Mouse (Mus musculus): ENCODE results near the gene Dync1h1. TPM values are rescaled to one million over a fixed set of nuclear protein-coding genes. Genes with fewer than 3 reads are reported as not detected.

Gene Dync1h1
- total RNA-seq (2021), result 100 to 1,000 TPM; 102 to 121 TPM
- long read RNA-seq, experiment 1, partial matches to known transcripts, result 32 of 34 reads
- long read RNA-seq, experiment 1, other reads (novel, unspliced or antisense), result 2 of 34 reads
- long read RNA-seq, experiment 2, full-length matches to known transcripts, result 1 of 61 reads
- long read RNA-seq, experiment 2, partial matches to known transcripts, result 51 of 61 reads
- long read RNA-seq, experiment 2, other reads (novel, unspliced or antisense), result 9 of 61 reads

DNA sequence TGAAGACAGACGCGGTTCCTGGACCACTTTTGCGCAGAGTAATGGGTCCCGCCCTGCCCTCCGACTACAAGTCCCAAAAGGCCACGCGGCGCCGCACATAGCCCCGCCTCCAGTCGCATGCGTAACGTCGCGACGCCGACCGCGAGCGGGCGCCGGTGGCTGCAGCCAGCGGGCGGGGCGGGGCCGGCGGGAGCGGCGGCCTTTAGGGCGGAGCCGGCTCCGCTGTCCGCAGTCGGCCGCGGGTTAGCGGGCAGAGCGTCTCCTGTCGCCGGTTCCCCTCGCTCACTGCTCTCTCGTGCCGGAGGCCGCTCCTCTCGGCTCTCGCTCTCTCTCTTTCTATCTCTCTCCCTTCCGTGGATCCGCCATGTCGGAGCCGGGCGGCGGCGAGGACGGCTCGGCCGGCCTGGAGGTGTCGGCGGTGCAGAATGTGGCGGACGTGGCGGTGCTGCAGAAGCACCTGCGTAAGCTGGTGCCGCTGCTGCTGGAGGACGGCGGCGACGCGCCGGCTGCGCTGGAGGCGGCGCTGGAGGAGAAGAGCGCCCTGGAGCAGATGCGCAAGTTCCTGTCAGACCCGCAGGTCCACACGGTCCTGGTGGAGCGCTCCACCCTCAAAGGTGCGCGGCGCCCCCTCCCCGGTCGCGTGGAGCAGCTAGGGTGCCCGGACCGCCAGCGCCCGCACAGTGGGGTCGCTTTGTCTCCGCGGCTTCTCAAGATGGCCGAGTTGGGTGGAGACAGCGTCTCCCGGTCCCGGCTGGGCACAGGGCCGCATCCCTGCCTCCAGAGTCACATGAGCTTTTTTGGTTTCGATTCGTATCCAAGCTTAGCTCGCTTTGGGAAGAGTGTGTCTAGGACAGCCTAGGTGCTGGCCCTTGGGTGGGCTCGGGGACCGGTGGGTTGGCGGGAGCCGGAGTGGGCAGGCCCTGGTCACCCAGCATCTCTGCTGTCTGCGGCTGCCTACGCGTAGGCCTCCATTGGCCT, at the start of gene Dync1h1:
Gene Dync1h1, plus strand, starts transcription at position 212 of the 978 bp plus-strand sequence.
- peak; percentile 91 to 95 for DNase-seq (ENCODE audit: low spot score in 2 of 2)

DNA sequence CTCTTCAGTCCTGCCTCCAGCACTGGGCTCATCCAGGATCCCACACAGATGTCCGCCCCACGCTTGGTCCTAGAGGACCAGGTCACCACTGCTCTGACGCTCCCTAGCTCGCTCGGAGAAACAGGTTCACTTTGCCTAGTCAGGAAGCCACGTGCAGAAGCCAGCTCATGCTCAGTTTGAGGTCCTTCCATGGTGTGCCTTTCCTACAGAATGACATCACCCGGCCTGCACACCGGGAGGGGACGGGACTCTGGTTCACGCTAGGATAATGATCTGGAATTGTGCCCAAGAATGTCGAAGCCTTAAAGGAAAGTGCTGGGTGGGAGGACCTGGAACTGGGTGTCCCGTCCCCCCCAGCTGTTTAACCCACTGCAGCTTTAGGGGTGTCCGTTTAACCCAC, 49.1 kb upstream of the Dync1h1 start:
- DNase-seq (ENCODE audit: low spot score in 2 of 2), result no peak

DNA sequence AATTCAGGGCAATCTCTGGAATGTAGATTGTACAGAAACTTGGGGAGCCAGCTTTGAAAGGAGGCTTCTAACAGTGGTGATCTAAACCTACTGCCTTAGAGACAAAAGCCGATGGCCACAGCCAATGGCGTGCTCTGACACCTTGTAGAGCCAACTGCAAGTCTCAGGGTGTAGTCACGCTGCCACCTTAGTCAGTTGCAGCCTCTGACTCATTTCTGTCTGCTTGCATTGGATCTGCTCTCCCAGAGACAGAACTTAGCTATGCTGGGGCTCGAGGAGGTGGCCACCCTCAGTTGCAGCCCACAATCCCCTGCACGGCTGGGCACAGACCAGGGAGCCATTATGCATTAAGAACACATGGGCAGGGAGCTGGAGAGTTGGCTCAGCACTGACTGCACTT, 47.9 kb upstream of the Dync1h1 start:
- no peak for DNase-seq (ENCODE audit: low spot score in 2 of 2)

DNA sequence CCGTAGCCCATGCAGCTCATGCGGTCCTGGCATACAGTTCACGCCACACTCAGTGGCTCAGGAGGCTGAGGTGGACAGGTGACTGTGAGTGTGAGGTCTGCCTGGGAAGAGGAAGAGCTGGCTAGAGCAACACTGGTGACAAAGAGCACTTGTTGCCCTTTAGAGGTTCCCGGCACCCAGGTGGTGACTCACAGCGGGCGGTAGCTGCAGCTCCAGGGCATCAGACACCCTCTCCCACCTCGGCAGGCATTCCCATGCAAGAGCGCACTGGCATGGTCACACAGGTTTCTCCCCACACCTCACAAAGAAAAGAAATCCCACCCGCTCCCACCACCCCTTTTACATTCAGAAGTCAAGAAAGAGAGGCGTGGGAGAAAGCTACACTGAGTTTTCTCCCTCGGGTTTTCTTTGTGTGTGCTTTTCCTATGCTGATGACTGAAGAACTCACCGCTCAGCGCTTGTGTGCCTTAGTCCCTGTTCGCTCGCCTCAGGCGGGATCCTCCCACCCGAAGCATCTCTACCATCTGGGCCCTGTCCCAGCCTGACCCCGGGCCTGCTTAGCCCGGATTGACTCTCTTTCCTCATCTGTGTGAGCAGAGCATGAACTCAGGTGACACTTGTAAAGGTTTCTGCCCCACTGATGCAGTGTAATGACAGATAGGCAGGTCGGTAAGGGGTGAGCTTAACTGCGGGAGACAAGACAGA, 45.6 kb upstream of the Dync1h1 start:
- DNase-seq (ENCODE audit: low spot score in 2 of 2), result no peak

DNA sequence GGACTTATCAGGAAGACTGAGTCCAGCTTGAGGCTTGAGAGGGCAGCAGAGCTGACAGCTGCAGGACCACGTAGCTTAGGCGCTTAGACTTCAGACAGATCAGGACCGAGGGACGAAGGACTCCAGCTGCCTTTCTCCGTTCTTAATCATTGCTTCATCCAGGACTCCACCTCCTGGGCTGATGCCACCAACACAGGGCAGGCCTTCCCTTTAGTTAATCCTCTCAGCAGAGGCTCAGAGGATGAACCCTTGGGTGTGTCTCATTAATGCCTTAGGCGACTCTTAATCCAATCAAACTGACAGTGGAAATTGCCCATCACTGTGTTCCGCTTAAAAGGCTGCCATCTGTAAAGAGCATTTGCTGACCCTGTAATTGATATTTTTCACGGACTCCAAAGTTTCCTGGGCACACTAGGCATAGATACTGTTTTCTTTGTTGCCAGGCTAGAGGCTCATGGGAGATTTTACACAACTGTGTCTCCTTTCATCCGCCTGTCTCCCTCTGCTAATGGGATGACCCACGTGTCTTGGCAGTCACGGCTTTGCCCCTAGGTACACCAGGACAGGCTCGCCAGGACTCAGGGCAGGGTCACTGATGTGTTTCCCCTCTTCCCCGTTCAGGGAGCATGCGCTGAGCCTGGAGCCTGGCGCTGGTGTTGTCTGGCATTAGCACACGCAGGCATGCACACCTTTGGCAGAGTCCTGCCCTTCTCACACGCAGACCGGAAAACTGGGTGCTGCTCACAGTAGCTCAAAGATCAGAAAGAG, 44.2 kb upstream of the Dync1h1 start:
- DNase-seq (ENCODE audit: low spot score in 2 of 2), result peak in 1 of 2 experiments; percentile 31

DNA sequence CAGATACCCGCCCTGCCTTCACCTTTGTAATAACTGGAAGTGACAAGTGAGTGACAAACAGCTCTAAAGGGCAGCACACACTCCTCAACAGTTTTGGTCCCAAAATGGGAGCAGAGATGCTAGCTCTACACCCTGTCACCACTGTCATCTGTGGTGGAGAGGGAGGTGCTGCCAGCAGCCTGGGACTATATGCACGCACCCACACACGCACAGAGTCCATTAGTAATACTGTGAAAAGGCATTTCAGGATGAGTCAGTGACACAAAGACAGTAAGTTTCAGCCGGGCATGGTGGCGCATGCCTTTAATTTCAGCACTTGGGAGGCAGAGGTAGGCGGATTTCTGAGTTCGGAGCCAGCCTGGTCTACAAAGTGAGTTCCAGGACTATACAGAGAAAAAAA, 43.1 kb upstream of the Dync1h1 start:
- DNase-seq (ENCODE audit: low spot score in 2 of 2), result no peak

DNA sequence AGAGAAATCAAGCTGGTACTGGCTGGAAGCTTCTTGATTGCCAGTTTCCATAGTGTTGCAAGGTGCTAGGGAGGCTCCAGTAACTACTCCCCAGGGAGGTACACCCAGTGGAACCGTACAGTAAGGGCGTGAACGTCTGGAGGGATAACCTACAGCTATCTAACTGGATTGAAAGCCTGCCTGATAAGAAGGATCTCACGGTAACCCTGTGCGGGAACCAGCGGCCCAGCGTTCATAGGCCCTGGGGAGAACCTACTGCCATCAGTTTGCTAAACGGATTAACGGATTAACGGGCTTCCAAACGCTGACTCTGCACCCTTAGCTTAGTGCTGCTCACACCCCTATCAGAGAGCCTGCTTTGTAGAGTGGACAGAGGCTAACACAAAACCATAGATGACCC, 37.9 kb upstream of the Dync1h1 start:
- DNase-seq (ENCODE audit: low spot score in 2 of 2), result no peak

DNA sequence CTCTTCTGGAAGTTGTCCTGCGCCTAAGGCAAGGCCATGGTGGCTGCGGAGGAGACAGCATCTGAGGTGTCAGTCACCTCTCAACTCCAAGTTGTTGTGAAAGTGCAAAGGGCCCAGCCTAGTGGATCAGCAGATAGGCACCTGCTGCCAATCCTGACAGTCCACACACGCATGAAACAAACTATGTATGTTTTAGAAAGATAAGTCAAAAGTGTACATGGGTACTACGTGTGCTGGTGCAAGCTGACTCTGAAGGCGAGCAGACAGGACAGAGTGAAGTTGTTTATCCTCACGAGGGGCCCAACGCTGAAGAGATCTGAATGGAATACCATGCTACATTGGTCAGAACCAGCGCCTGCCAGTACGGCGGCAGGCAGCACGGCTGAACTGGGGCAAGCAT, 36.4 kb upstream of the Dync1h1 start:
- DNase-seq (ENCODE audit: low spot score in 2 of 2), result no peak

DNA sequence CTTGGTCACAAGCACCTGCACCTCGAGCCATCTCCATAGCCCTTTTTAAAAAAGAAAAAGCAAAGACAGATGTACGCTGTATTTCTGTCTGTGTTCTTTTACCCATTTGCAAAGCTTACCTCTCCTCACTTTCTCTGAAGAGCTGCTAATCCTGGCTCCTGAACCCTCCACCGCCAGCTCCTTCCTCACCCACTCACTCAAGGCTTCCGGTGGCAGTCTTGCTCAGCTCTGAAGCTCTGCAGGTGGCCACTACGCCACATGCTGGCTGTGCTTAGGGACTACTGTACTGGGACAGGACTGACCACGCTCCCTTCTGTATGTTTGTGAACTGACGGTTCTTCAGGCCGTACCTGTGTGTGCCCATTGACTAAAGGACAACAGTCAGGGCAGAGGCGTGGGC, 34.9 kb upstream of the Dync1h1 start:
- no peak for DNase-seq (ENCODE audit: low spot score in 2 of 2)

DNA sequence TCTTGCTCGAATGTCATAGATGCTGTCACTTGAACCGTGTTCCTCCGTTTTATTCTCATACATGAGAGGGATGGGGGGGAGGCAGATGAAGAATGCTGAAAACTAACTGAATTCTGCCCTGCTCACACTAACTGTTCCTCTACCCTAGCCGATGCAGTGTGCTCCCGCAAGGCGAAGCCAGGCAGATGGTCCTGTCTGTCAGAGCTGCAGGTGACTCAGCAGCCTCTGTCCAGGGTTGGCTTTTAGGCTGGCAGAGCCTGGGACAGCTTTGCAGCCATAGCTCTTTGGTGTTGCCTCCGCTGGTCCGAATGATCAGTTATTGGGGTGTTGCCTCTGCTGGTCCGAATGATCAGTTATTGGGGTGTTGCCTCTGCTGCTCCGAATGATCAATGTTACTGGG, 30.2 kb upstream of the Dync1h1 start:
- no peak for DNase-seq (ENCODE audit: low spot score in 2 of 2)

DNA sequence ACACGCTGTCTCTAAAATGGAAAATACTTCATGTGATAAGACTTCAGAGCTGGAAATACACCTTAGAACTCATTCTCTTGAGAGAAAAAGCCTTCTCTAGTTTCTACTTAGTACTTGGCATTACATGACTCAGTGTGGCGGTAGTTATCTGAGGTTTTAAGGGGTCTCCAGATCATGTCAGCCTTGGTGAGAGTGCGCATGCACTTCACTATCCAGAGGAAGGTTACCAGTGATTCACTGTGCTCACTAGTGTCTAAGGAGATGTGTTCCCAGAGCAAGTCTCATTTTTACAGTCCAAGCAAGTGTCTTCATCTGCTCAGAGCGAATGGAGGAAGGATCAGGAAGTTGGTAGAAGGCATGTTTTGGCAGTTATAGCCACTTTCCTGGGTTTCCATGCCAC, 28.9 kb upstream of the Dync1h1 start:
- no peak for DNase-seq (ENCODE audit: low spot score in 2 of 2)

DNA sequence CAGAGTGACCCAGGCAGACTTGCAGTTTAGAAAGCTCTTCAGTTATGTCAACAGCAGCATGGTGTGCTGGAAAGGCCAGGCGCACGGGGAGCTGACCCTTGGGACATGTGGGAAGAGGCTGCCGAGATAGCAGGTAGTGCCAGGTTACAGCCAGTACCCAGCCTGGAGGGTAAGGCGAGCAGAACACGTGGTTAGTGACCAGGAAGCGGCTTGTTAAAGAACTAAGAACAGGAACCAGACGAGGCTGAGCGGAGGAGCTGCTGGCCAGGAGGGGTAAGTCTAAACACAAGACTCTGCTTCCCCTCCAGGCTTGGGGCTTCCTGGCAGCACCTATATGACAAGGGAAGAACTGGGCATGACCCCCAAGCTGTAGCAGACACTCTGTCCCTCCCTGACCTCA, 27.6 kb upstream of the Dync1h1 start:
- DNase-seq (ENCODE audit: low spot score in 2 of 2), result no peak

DNA sequence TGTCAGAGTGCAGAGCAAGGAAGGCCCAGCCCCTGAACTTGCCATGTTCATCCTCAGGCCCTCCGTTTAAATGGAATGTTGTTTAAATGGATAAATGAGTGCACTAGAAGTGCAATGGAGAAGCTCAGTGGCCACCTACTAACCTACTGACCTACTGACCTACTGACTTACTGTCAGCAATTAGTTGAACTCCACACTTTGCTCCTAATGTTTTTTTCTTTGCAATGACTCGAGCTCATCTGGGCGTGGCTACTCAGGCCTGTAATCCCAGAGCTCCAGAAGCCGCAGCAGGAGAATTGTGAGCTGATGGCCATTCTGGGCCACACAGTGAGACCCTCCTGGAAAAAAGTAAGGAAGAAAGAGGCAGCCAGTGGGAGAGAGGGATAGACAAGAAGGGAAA, 25.3 kb upstream of the Dync1h1 start:
- DNase-seq (ENCODE audit: low spot score in 2 of 2), result no peak

DNA sequence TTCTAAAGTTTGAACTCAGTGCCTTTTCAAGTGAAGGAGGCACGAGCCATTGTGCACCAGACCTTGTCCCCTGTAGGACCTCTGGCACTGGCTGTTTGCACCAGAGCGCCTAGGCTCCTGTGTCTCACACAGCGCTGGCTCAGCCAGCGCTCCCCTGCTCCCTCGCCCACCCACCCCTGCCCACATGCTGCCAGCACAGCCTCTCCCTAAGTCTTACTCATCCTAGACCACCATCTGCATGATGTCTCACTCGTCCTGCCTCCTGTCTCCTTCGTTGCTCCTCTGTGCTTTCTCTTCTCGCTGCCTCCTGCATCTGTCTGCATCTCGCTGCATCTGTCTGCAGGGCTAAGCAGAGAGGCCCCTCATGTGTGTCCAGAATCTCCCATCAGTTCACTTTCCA, 22.9 kb upstream of the Dync1h1 start:
- DNase-seq (ENCODE audit: low spot score in 2 of 2), result no peak

DNA sequence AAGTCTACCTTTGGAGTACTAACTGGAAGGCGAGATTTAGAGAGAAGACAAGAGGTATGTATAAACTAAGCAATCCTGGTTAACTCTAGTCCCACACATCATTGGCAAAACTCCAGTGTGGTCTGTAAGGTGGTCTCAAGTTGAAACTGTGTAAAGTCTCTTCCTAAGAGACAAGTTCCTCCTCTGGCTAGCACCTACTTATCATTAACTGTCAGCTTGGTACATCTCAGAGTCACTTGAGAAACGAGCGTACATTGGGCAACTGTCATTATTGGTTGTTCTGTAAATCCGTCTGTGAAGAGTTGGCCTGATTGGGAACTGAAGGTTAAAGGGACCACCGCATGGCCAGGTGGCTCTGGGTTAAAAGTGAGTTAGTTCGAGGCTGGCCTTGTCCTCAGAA, 12.6 kb upstream of the Dync1h1 start:
- DNase-seq (ENCODE audit: low spot score in 2 of 2), result no peak

DNA sequence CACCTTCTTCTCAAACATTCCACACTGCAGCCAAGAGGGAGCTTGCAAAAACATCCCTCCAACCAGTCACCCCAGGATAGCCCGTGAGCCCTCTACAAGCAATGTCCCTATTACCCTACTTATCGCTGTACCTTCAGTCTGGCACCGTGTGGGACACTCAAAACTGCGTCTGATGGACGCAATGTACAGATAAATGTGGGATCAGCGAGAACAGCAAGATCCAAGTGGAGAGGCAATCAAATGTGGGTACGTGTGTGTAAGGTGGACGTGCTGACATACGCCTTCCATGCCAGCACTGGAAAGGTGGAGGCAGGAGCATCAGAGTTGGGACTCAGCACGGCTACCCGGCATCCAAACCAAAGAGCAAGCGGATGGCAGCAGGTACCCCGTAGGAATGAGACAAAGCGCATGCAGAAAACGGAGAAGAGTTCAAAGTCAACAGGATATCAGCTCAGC, 10.4 kb upstream of the Dync1h1 start:
- DNase-seq (ENCODE audit: low spot score in 2 of 2), result no peak

DNA sequence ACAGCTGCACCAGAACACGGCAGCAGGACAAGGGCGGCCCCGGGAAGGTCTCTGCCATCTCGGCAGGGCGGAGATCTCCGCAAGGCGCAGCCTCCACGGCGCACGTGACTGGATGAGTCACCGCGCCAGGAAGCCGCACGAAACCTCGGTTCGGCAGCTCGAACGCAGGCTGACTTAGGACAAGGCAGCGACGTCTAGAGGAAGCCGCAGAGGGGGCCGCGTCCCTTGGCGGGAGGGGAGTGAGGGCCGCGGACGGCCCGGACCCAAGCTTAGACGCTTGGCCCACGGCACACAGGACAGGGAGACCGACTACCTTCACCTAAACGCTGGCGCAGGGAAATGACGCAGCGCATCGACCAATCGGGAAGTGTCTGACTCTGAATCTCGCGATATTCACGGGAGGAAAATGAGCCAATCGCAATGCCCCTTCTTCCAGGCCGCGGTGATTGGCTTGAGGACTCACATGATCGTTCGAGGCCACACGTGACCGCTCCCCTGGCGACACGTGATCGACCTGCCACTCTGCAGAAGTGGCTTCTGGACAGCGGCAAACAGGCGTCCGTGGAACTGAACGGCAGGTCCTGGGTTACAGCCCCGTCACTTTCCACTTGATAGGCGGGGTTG, 9.9 kb upstream of the Dync1h1 start:
- peak; percentile 93 to 97 for DNase-seq (ENCODE audit: low spot score in 2 of 2)

DNA sequence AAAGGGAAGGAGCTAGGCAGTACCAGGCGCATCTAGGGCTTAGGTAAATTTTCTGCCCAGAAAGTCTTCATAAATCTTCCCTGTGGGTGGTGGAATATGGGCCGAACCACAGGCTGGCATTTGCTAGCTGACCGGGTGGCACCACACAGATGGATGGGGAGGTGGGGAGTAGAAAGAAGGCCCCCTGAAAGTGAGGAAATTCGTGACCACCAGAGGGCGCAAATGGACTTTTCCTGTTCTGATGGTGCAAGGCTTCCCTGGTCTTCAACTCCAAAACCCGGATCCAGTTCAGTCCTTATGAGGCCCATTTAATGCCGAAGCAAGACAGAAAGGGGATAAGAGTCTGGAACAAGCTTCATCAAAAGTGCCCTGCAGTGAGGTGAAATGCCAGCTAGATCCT, 2.7 kb upstream of the Dync1h1 start:
- DNase-seq (ENCODE audit: low spot score in 2 of 2), result peak; percentile 52 to 63

DNA sequence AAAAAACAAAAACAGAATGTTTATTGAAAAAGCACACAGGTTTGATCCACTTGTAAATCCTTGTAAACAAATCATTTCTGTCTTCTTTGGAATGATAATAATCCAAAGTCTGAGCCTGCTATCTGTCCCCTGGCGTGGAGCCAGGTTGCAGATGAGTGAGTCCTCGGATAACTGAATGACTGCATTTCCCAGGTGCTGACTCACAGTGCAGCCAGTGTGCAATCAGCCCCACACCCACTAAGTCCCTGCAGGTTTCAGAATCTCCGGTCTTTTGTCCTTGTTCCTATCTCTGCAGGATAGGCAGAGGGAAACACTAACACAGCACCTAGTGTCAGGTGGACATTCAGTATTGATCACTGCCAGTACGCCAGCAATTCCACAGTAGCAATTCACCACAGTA, 1.5 kb upstream of the Dync1h1 start:
- DNase-seq (ENCODE audit: low spot score in 2 of 2), result no peak

DNA sequence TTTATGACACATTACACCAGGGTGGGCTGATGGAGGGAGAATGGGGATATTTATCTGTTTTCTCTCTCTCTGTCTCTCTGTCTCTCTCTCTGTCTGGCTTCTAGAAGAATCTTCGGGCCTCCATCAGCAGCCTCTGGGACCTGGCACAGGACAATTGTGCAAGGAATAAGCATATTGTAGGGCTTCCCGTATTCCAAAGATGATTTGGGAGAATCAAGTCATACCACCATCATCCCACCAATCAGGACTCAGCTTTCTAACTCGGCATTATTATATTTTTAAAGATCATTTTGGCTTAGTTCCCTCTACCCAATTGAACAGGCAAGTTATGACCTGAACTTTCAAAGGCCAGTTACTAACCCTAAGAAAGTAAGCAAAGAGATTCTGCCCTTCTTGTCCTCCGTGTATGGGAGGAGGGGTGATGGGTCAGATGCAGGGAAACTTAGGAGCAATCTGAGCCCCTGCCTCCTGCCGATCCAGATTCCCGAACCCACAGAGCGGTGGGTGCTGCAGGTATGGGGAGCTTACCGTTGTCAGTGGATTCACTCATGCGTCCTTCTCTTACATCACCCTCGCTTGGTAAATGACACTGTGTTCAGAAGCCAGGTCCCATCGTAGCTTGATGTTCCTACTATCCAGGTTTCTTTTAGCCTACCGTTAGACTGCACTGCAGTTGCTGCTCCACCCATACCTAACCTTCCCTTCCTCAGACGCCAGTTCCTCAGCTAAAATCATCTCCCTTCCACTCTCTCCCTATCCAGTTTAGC, 844 bp upstream of the Dync1h1 start:
- DNase-seq (ENCODE audit: low spot score in 2 of 2), result no peak

Data from gastrocnemius, postnatal 4 days (tissue).